Mouse (Mus musculus) adrenal gland (tissue): ENCODE measurements around the gene Nsl1.
"Not testable (repeated sequence)": the region's sequence is repeated elsewhere in the genome, so short reads cannot be mapped to it uniquely, and the experiment has no call there.

Source experiments
- intact Hi-C: fragments of 180-260 bp; cut with DNase I; formaldehyde crosslinking; loops from one replicate; pipeline ENCODE4 v1.15.1; 2025
- long read RNA-seq, 2 experiments: library from polyadenylated mRNA; unstranded; transcript quantifications; one replicate each; pipeline ENCODE4 v2.0.0; 2020; ENCODE audit warnings: borderline replicate concordance in 1 of 2; ENCODE audit not compliant: insufficient replicate concordance in 1 of 2

Gene Nsl1
- long read RNA-seq, experiment 1: 0 reads
- long read RNA-seq, experiment 2, full-length matches to known transcripts: 1 of 1 reads
- long read RNA-seq, experiment 2, partial matches to known transcripts: 0 of 1 reads
- long read RNA-seq, experiment 2, other reads (novel, unspliced or antisense): 0 of 1 reads

- intact Hi-C loops: no loop called here
Observed at GRCm38 (mm10) chr1:191062781-191063485, at the start of gene Nsl1, which contains the start of gene Tatdn3. Nsl1 (plus strand) TSS chr1:191063012. Tatdn3 (minus strand) TSS chr1:191062932.

- intact Hi-C loops: no loop called here
Observed at GRCm38 (mm10) chr1:191014271-191014670, 48.5 kb upstream of the Nsl1 start.

- intact Hi-C loops: no loop called here
Observed at GRCm38 (mm10) chr1:191019803-191020202, 43.0 kb upstream of the Nsl1 start.

GRCm38 (mm10) chr1:191020217-191020924, 42.4 kb upstream of the Nsl1 start:
- intact Hi-C loops: no loop called here

GRCm38 (mm10) chr1:191021016-191021415, 41.8 kb upstream of the Nsl1 start:
- intact Hi-C loops: no loop called here

GRCm38 (mm10) chr1:191023140-191023539, 39.7 kb upstream of the Nsl1 start:
- intact Hi-C loops: no loop called here

GRCm38 (mm10) chr1:191023806-191024205, 39.0 kb upstream of the Nsl1 start:
- intact Hi-C loops: not testable (repeated sequence)

GRCm38 (mm10) chr1:191025016-191026012, 37.5 kb upstream of the Nsl1 start:
- intact Hi-C loops: no loop called here

- intact Hi-C loops: no loop called here
Observed at GRCm38 (mm10) chr1:191026021-191026713, 36.6 kb upstream of the Nsl1 start, which contains the start of gene Flvcr1. Flvcr1 (minus strand) TSS chr1:191026158.

GRCm38 (mm10) chr1:191030182-191030581, 32.6 kb upstream of the Nsl1 start:
- intact Hi-C loops: no loop called here

GRCm38 (mm10) chr1:191030922-191031425, 31.8 kb upstream of the Nsl1 start:
- intact Hi-C loops: not testable (repeated sequence)

- intact Hi-C loops: no loop called here
Observed at GRCm38 (mm10) chr1:191035649-191036048, 27.2 kb upstream of the Nsl1 start.

- intact Hi-C loops: no loop called here
Observed at GRCm38 (mm10) chr1:191036554-191037334, 26.1 kb upstream of the Nsl1 start, which contains the start of gene Spata45. Spata45 (plus strand) TSS chr1:191036639.

GRCm38 (mm10) chr1:191037999-191038398, 24.8 kb upstream of the Nsl1 start:
- intact Hi-C loops: no loop called here

- intact Hi-C loops: no loop called here
Observed at GRCm38 (mm10) chr1:191041352-191041751, 21.5 kb upstream of the Nsl1 start.

GRCm38 (mm10) chr1:191042106-191042505, 20.7 kb upstream of the Nsl1 start:
- intact Hi-C loops: no loop called here

- intact Hi-C loops: no loop called here
Observed at GRCm38 (mm10) chr1:191042688-191043087, 20.1 kb upstream of the Nsl1 start.

- intact Hi-C loops: no loop called here
Observed at GRCm38 (mm10) chr1:191045264-191045663, 17.5 kb upstream of the Nsl1 start.

- intact Hi-C loops: no loop called here
Observed at GRCm38 (mm10) chr1:191046231-191046824, 16.5 kb upstream of the Nsl1 start.
